Mouse (Mus musculus): ENCODE data around the gene Chrne.

Chrne gene

DNA sequence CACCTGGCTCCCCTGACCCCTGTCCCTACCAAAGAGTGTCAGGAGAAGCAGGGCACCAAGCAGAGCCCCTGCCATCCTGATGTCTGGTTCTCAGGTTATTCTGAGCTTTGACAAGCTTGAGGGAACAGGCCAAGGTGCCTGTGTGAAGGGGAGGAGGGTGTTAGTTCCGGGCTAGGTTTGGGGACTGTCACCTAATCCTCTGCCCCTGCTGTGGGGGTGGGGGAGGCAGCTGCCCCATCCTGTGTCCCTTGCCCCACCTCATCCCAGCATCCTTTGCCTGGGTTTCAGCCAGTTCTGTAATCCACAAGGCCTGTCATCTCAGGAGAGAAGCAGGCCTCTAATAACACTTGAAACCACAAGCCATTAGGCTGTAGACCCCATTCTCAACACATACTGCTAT is at the start of gene Chrne:
Chrne (minus strand) TSS at position 116 of the 400 bp plus-strand sequence.
- DNase-seq: no peak

DNA sequence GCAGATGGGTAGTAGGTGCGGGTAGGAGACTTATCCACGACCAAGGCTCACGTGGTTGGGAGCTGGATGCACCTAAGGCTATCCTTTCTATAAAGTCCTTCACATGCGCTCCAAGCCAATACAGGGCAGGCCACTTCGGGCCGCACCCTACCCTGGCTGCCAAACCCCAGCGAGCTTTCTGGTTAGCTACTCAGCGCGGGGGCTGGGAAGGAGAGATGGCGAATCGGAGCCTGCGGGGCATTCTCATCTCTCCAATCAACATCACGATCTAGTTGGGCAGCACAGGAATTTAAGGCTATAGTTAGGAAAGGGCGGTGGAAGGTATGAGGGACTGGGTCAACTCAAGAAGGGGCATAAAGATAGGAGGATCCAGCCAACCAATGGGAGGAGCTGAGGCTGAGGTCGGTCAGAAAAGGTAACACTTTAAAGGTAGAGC is 49.3 kb upstream of the Chrne start:
- no peak for DNase-seq

DNA sequence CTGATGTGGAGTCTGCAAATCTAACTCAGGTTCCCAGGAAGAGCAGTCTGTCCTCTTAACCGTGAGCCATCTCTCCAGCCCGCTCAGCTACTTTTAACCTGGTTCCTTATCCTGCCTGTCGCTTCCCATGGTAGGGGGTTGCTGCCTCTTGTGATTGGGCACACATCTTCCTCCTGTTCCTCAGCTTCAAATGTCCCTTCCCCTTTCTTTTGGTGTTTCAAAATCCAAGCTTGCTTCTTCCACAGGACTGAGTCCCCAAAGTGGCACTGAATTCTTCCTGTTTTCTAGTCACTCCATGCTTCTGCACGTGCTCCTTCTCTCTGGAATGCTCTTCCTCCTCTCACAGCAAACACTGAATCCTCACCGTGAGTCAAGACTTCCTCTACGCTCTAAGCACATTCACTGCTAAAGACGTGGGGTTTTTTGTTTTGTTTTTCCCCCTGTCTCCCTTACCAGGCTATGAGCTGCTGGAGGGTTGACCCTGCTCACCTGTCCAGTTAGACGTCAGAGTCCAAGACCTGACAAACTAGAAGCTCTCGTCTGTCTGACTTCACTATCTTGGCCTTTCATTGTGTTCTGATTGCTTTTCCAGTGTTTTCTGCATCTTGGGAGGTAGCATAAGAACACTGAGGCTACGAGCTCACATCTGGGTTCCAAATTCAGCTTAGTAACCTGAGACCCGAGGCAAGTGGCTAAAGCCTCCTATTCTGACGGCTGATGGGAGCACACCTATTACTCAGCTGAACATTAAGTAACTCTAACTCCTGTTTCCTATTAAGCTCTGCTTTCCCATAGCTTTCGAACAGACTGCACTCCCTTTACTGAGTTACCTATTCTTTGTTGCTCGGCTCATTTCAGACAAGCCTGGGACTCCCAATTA is 48.5 kb upstream of the Chrne start:
- no peak for DNase-seq

DNA sequence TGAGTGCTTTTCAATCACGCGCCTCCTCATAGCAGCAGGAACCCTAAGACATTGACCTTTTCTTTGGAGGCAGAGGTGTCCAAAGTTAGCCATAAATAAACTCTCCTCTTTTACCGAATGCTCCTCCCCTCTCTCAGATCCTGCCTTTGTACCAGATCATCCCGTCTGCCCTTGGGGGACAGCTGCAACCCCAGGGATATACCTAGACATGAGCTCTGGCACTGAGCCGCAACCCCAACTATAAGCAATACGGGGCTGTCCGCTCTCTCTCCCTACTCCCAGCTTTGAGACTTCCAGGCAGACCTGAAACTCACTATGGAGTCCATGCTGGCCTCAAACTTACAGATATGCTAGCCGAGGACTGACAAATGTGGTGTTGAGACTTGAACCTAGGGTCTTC is 47.7 kb upstream of the Chrne start:
- no peak for DNase-seq

DNA sequence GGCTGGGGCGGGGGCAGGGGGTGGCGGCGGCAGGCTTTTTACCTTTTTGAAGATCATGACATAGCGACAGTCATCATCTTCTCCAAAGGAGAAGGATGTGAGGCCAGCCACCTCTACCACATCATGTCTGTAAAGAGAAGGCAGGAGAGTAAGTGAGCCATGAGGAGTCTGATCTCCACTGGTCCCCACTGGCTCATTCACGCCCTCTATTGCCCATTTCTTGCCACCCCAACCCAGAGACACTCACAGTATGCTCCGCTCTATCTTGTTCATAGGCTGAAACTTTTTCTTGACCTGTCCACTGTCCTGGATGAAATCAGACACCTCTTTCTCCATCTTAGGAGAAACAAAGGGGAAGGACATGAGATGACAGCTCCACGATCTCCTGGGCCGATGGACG is 45.7 kb upstream of the Chrne start:
- DNase-seq: no peak

DNA sequence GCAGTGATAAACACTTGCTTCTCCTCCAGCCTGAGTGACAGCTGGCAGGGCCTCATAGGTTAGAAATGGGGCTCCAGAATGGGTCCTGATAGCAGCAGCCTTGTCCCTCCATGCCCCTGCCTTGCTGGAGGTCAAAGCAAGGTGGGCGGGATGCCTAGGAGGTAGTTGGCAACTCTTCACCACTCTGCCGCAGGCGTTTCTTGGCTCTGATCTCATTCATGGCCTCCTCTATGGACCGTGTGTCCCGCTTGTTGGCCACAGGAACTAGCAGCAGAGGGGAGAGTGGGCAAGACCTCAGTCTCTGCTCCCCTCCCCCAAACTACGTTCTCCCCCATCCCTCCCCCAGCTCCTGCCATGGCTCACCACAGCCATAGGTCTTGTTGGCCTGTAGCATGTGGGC is 44.9 kb upstream of the Chrne start:
- DNase-seq: no peak

DNA sequence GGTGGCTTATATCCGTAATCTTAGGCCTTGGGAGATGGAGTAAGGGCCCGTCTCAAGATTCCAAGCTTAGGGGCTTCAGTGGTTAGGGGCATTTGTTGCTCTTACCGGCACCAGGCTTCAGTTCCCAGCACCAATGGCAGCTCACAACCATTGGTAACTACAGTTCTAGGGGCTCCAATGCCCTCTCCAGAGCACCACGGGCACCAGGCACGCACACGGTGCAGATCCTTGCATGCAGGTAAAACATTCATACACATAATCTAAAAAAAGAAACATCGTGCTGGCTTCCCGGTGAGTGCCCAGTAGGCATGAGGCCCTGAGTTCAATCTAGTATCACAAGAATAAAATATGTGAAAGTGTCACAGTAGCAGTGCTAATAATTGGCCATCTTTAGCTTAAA is 44.1 kb upstream of the Chrne start:
- DNase-seq: no peak

DNA sequence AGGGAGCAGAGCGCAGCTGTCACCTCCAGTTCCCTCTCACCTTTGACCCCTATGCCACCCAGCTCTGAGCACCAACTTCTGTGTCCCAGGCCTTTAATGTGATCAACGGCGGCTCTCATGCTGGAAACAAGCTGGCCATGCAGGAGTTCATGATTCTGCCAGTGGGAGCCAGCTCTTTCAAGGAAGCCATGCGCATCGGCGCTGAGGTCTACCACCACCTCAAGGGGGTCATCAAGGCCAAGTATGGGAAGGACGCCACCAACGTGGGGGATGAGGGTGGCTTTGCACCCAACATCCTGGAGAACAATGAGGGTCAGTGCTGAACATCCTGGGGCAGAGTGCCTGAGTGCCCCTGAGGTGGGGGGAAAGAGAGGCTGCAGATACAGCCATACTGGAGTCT is 41.6 kb upstream of the Chrne start:
- no peak for DNase-seq

DNA sequence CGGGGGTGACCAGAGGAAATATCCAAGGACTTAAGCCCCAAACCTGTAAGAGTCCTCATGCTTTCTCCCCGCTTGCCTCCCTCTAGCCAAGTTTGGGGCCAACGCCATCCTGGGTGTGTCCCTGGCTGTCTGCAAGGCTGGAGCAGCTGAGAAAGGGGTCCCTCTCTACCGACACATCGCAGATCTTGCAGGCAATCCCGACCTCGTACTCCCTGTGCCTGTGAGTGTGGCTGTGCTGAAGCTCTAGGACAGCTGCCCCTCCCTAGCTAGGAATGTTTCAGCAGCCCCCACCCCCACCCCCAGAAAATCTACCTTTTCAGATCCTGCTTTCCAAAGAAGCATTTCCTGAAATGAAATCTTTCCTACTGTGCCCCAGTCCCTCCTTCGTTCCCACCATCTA is 39.9 kb upstream of the Chrne start:
- no peak for DNase-seq

DNA sequence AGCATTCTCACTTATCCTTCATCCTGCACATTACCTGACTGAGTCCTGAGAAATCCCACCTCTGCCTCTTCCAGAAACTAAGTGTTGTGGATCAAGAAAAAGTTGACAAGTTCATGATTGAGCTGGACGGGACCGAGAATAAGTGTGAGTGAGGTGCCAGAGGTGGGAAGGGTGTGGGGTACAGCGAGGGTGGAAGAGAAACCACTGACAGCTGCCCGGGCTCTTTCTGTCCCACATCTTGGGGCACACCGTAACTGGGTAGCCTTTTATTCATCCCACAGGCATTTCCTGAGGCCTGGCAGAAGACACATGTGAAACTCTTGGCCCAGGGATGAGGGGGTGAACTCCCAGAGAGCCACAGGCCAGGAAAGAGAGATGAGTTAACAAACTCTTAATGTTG is 39.5 kb upstream of the Chrne start:
- DNase-seq: no peak

DNA sequence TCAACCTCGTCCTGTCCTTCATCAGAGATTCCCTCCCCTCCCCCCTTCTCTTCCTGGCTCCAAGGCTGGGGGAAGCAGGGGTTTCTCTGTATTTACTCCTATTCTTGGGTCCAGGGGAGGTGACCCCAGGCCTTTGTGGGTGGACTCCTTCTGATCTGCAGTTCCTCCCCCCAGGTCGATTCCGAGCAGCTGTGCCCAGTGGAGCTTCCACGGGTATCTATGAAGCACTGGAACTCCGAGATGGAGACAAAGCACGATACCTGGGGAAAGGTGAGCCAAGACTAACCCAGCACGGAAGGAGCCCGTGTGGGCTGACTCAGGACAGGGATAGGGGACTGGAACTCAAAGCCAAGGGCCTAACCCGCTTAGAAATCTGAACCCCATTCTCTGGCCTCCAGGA is 39.0 kb upstream of the Chrne start:
- DNase-seq: no peak

DNA sequence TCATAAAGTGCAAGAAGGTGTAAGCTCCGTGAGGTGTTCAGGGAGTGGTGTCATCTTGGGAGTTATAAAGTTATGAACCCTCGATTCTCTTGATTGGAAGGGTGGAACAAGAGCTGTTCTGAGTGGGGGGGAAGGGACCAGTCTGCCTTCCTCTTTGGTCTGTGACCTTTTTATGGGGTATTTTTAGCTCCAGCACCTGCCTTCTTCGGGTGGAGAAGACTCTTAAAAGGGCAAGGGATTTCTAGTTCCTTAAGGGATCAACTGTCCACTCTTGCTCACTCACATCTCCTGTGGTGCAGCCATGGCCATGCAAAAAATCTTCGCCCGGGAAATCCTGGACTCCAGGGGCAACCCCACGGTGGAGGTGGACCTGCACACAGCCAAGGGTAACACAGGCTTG is 38.6 kb upstream of the Chrne start:
- DNase-seq: no peak

DNA sequence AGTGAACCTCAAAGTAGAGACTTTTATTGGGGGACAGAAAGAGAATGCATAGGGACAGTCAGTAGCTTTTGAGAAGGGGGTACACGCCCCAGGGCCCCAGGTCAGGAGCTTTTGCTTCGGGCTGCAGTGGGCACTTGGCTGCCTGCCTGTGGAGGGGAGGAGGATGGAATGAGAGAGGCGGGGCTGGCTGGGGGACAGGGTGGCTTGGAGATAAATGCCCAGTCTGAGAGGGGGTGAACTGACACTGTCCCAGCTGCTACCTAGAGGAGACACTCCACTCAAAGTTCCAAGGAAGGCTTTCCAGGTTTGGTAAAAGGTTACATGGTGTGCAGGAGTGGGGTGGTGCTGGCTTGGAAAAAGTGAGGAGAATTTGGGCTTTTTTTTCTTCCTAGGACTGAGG is 37.9 kb upstream of the Chrne start, which contains the start of gene Eno3:
Eno3 (plus strand) TSS at position 239 of the 400 bp plus-strand sequence.
- DNase-seq: no peak

DNA sequence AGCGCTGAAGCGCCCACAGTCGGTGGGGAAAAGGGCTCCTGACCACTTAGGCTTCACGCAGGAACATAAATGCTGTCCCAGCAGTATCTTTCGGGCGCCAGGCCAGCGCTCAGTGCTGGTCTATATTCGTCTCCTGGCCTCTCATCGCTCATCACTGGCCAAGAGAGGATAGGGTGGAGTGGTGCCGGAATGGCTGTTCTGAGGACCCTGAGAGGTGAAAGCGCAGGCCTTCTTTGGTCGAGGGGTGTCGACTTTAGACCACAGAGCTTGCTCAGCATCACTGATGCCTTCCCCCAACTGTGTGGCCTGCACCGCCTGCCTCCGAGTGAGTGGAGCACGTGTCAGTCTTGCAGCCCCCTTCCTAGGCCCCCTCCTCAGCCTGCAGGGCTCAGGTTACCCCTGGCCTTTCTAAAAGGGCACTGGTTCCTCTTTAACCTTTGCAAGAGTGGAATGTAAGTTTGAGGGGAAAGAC is 37.5 kb upstream of the Chrne start:
- no peak for DNase-seq

DNA sequence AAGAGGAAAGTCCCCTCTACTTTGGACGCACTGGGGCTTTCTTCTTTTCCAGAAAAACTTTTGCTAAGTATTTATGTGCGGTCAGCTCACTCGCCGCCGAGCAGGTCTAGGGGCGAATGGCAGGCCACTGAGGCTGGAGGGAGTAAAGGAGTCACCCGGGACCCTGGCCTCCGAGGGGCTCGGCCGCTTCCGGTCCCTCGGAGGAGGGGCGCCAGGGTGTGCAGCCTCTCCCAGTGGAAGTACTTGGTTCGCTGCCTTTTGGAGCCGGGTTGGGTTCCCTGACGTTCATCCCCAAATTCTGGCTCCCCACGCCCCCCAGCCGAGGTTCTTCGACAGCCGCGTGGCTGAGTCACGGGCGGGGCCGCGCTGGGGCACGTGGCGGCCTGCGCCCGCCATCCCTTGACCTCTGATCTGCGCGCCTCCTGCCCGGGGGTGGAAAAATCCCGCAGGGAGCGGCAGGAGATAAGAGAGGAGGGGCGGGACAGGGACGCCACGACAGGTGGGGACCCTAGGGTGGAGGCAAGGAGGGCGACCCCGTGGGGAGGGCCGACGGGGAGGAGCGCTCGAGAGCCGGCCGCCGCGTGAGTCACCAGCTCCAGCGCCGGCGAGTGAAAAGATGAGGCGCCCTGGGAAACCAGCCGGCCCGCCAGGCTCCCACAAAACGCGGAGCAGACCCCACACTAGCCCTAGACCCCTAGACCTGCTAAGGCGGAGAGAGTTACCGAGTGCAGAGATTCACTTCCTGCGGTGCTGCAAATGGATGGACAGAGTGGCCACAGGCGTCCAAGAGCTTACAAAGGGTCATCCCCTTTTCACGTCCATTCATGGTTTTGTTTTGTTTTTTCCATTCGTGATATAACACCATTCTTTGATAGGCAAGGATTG is 36.8 kb upstream of the Chrne start:
- no peak for DNase-seq

DNA sequence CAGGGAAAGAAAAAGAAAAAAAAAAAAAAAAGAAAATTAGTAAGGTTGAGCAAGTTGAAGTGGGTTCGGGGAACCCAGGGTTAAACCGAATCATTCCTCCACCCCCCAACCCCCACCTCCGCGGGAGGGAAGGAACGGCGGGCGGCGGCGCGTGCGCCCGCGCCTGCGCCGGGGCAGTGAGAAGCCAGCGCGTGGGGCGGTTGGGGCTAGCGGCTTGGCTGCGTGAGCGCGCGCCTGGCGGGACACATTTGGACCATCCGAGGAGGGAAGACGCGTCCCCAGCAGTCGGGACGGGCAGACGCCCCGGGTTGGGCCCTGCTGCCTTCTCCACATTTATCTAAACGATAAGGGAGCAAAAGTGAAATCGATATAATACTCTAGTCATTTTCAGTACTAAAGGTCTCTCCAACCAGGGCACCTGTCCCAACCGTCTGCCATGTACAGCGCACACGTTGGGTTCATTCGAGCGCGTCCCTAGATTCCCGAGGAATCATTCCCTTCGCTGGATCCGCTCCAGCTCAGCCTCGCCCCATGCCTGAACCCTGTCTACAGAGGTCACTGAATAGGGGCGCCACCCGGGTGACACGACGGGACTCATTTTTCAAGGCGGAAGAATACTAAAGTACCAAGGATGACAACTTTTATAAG is 36.0 kb upstream of the Chrne start:
- peak; percentile 82 for DNase-seq

DNA sequence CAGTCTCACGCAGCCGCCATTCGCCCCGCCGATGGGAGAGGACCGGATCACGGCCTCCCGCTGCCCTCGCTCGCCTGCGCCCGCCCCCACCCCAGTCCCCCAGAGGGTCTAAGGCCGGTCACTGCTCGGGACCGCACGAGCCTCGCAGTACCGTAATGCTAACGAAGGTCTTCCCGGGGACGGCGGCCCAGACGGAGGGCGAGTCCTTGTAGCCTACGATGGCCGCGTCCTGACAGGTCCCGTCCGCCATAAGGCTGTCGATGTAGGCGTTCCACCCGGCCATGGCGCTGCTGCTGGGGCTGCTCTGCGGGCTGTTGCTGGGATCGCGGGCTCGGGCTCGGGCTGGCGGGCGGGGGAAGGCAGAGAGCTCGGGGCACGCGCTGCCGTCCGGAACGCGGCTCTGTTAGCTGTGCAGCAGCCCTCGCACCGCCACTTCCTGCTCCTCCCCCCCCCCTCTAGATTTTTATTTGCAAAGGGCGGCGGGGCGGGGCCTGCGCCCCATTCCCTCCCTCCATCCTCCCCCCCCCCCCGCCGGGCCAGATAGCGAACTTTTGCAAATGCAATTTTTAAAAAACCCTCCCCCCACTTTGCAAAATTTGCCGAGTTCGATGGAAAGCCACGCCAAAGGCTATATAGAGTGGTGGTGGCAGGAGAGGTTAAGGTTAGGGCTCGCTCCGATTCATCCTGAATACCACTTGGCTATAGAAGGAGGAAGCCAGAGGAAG is 35.3 kb upstream of the Chrne start, which contains the start of gene Pfn1:
Pfn1 (minus strand) TSS at position 447 of the 725 bp plus-strand sequence.
- peak; percentile 69 for DNase-seq

DNA sequence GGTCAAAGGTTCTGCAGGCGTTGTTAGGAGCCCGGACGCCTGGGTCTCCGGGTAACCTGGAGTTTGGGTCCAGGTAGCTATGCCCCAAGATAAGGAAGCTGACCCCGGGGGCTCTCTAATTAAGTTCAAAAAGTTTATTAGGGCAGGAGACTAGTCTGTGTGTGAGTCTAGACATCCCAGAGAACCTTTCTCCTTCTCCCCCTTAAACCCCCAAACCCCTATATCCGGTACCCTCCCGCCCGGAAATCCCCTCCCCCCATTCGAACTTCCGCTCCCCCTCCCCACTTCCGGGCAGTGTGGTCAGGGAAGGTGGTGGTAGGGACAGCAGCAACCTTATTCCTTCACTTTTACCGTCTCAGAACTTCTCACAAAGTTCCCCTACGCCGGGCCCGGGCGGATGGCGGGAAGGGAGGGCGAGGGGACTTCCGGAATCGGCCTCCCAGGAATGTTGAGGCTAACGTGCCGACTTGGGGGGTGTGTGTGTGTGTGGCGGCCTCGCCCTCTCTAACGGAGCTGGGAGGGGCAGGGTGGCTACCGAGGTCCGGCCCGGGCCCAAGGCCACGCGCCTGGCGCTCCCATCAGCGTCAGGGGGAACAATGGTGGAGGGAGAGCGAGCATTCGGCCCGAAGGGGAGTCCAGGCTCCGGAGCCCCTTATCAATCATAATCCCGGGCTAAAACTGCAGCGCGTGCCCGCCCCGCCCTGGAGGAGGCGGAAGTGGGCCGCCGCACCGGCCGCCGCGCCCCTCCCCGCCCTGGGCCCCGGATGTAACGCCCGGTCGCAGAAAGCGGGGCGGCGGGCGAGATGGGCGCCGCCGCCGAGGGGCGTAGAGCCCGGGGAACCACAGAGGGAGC is 34.6 kb upstream of the Chrne start:
- peak; percentile 66 for DNase-seq

DNA sequence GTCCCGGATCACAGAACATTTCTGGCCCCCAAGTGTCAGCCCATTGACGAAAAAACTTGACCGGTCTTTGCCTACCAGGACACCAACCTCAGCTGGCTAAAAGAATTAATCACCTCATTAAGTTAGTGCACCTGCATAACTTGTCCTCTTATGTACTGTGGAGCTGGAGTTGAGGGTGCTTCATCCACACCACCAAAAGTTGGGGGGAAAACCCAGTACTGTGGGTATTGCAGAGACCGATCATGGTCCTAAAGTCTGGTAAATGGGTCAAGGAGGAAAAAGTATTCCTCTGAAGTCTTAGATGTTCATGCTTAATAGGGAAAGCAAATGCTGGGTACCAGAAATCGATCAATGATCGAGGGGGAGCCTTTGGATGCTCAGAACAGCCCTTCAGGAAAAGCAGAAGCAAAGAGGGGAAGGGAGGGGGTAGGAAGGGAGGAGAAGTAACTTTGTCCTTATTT is 33.9 kb upstream of the Chrne start:
- DNase-seq: peak; percentile 22

DNA sequence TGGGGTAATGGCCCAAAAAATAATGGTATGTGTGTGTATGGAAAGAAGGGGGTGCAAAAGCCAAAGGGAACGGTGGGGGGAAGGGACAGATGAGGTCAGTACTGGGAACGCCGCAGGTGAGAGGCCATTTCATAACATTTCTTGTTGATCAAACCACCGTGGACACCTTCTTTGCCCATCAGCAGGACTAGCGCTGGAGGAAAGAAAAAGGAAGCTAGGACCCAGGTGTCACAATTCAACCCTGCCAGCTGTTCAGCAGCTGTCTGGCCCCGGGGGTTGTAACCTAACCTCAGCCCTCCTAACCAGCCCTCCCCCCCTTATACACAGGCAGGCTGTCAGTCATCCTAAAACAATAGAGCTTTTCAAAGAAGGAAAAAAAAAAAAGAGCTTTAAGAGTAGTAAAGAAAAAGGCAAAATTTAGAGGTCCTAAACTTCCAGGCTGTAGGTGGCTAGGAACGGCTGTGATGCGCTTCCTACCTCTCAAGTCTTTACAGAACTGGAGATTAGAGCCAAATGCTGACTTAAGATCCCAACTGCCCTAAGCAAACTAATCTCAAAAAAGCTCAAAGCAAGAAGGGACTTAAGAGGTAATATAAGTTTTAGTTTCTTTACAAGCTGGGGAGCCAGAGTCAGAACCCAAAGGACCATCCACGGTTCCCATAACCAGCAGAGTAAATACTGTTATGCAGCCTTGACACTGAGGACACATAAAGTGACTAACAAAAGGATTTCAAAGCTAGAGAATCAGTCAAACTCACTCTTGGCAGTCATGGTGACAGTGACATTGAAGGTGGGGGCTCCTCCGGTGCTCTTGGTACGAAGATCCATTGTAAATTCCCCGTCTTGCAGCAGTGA is 33.2 kb upstream of the Chrne start:
- no peak for DNase-seq
